Mouse (Mus musculus): ENCODE data around the gene Mrps18c. TPM values are rescaled to one million over a fixed set of nuclear protein-coding genes. Genes with fewer than 3 reads are reported as not detected.

Mrps18c gene
- polyA plus RNA-seq, 1 experiment: 3.4 TPM

DNA sequence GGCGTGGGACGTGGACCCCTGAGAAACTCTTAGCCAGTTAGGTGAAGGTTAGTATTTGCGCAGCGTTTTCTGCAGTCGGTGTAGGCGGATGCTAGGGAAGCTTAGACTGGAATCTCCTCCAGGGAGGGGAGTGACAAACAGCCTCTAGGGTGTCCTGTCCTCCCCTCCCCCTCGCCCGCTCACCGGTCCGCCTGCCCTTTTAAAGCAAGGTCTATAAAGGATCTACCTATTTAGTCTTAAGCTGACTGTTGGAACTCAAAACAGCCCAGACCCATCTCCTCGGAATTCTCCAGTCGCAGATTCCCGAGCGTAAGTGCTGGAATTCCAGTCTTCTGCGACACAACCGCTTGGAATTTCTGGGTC, 47.0 kb downstream of the Mrps18c start, which contains the start of gene Gpat3:
Gene Gpat3 (plus strand): TSS at position 229 of the 363 bp plus-strand sequence.
- H3K36me3 ChIP-seq (ENCODE audit: control insufficient read depth, insufficient read depth, low read length): peaks cover 2% of the 10 kb centered on the region
- under 1% methylated on average over 16 of the region's 16 CpGs for WGBS
- peak within 1 kb of the TSS; percentile 98 for H3K27ac ChIP-seq (ENCODE audit: insufficient read depth, low read depth, low read length)
- H3K4me3 ChIP-seq (ENCODE audit: low read depth, low read length): peak within 1 kb of the TSS; percentile 93
- TF ChIP-seq CTCF (IDR thresholded peaks at IDR 0.05; ENCODE audit: extremely low read depth, insufficient read length, insufficient replicate concordance, low read depth, low read length) (no peak), POLR2A (IDR thresholded peaks at IDR 0.05; ENCODE audit: low read depth, low read length) (no peak)
- H3K4me1 ChIP-seq (ENCODE audit: control insufficient read depth, insufficient read depth, insufficient read length, low read length): peaks cover 7% of the 10 kb centered on the region; the same call in 1 of the 2 replicates
- no peaks in the 10 kb centered on the region for H3K27me3 ChIP-seq (ENCODE audit: control insufficient read depth, insufficient read depth, low read length)

DNA sequence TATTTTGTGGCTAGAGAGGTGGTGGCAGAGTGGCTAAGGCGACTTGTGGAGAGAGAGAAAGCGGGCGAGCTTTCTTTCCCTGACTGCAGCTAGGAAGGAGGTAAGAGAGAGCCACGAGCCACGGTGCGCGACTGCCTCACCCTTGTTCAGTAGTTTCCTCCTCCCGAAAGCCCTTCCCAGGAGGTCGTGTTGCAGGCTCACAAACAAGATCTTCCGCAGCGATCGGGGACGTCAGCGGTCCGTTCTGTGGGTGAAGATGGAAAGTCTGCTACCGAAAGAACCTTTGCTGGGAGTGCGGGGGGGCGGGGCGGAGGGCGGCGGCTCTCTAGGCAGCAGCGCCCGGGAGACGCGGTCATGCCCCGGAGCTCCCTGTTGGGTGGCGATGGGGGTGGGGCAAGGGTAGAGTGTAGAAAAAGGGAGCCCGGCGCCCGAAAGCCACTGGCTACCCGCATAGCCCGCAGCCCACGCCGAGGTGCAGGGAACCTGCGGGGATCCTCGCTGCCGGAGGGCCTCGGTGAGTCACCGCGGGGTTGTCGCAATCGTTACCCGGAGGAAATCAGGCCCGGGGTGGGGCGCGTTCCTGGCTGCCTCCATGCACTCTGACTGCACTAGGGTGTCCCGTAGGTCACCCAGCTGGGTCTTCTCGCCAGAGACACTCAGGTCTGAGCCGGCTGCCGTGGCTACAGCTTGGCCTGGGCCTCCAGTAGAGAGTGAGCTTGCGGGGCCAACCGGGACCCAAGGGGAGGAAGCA, 47.6 kb downstream of the Mrps18c start:
- Histone ChIP-seq H3K36me3 (ENCODE audit: control insufficient read depth, insufficient read depth, low read length) (peaks cover 2% of the 10 kb centered on the region), H3K4me3 (ENCODE audit: low read depth, low read length) (peak overlapping the region; percentile 93), H3K4me1 (ENCODE audit: control insufficient read depth, insufficient read depth, insufficient read length, low read length) (peaks cover 11% of the 10 kb centered on the region), H3K27ac (ENCODE audit: insufficient read depth, low read depth, low read length) (peak overlapping the region; percentile 98), H3K27me3 (ENCODE audit: control insufficient read depth, insufficient read depth, low read length) (no peaks in the 10 kb centered on the region)
- peak; percentile 87; the same call in 1 of the 2 replicates for TF ChIP-seq POLR2A (IDR thresholded peaks at IDR 0.05; ENCODE audit: low read depth, low read length)
- TF ChIP-seq CTCF (IDR thresholded peaks at IDR 0.05; ENCODE audit: extremely low read depth, insufficient read length, insufficient replicate concordance, low read depth, low read length): no peak
- WGBS: under 1% methylated on average over 52 of the region's 52 CpGs

DNA sequence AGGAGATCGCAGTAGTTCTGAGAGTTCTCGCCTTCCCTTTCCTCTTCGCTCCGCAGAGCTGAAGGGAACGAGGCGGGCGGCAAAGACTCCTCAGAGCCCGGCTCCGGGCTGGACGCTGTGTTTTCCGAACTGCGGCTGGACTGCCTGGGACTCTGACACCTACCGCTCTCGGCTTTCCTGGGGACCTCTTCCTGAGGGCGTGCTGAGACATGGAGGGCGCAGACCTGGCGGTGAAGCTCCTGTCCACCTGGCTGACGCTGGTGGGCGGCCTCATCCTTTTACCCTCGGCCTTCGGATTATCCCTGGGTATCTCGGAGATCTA, 48.1 kb downstream of the Mrps18c start:
- peaks cover 11% of the 10 kb centered on the region for H3K4me1 ChIP-seq (ENCODE audit: control insufficient read depth, insufficient read depth, insufficient read length, low read length)
- under 1% methylated on average over 22 of the region's 22 CpGs for WGBS
- TF ChIP-seq POLR2A (IDR thresholded peaks at IDR 0.05; ENCODE audit: low read depth, low read length) (no peak), CTCF (IDR thresholded peaks at IDR 0.05; ENCODE audit: extremely low read depth, insufficient read length, insufficient replicate concordance, low read depth, low read length) (no peak)
- H3K4me3 ChIP-seq (ENCODE audit: low read depth, low read length): peak overlapping the region; percentile 93
- H3K36me3 ChIP-seq (ENCODE audit: control insufficient read depth, insufficient read depth, low read length): peaks cover 2% of the 10 kb centered on the region
- no peaks in the 10 kb centered on the region for H3K27me3 ChIP-seq (ENCODE audit: control insufficient read depth, insufficient read depth, low read length)
- H3K27ac ChIP-seq (ENCODE audit: insufficient read depth, low read depth, low read length): peak overlapping the region; percentile 98

DNA sequence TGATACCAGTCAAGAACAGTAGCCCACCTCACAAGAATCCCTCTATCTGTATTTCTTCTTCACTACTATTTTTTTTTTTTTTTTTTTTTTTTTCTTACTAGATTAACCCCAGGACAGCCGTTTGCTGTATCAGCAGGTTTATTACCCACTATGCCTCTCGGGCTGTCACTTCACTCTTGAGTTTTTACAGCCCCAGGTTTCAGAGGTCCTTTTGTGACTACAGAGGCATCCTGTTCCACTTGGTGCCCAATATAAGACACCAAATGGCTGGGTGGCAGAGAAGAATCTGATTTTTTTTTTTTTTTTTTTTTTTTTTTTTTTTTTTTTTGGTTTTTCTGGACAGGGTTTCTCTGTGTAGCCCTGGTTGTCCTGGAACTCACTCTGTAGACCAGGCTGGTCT, 48.7 kb downstream of the Mrps18c start:
- Histone ChIP-seq H3K27me3 (ENCODE audit: control insufficient read depth, insufficient read depth, low read length) (no peaks in the 10 kb centered on the region), H3K4me1 (ENCODE audit: control insufficient read depth, insufficient read depth, insufficient read length, low read length) (peaks cover 11% of the 10 kb centered on the region), H3K36me3 (ENCODE audit: control insufficient read depth, insufficient read depth, low read length) (peaks cover 2% of the 10 kb centered on the region), H3K27ac (ENCODE audit: insufficient read depth, low read depth, low read length) (peak overlapping the region; percentile 98), H3K4me3 (ENCODE audit: low read depth, low read length) (peak overlapping the region; percentile 93)
- TF ChIP-seq CTCF (IDR thresholded peaks at IDR 0.05; ENCODE audit: extremely low read depth, insufficient read length, insufficient replicate concordance, low read depth, low read length): no peak
- no peak for TF ChIP-seq POLR2A (IDR thresholded peaks at IDR 0.05; ENCODE audit: low read depth, low read length)
- WGBS: 5% methylated on average over 2 of the region's 2 CpGs

DNA sequence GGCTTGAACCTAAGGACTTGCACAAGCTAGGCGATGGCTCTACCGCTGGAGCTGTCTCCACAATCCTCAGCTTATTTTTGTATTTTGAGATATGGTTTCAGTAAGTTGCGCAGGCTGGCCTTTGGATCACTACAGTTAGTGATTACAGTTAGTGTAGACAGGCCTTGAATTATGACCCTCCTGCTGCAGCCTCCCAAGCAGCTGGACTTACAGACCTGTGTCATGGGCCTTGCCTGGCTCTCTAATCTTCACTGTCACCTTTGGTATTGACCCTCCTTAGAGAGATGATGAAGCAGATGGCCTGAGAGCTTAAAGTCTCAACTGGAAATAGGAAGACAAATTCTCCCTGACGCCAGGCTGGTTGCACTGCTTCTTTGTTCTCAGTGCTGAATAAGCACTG, 55.5 kb downstream of the Mrps18c start:
- H3K36me3 ChIP-seq (ENCODE audit: control insufficient read depth, insufficient read depth, low read length): peaks cover 15% of the 10 kb centered on the region
- 53% methylated on average over 4 of the region's 4 CpGs for WGBS
- TF ChIP-seq POLR2A (IDR thresholded peaks at IDR 0.05; ENCODE audit: low read depth, low read length) (no peak), CTCF (IDR thresholded peaks at IDR 0.05; ENCODE audit: extremely low read depth, insufficient read length, insufficient replicate concordance, low read depth, low read length) (no peak)
- no peaks in the 10 kb centered on the region for H3K27me3 ChIP-seq (ENCODE audit: control insufficient read depth, insufficient read depth, low read length)
- H3K4me1 ChIP-seq (ENCODE audit: control insufficient read depth, insufficient read depth, insufficient read length, low read length): peaks cover 17% of the 10 kb centered on the region
- no peak overlapping the region for H3K4me3 ChIP-seq (ENCODE audit: low read depth, low read length)
- peak overlapping the region; percentile 60; the same call in 1 of the 2 replicates for H3K27ac ChIP-seq (ENCODE audit: insufficient read depth, low read depth, low read length)

Other genes starting within 250 kb of the Mrps18c start
- 1,430 and 1,806 TPM in 2 replicates for gene Plac8, start 226.4 kb upstream of the Mrps18c start, polyA plus RNA-seq (2012; rRNA removed)
- gene Coq2, start 123.5 kb upstream of the Mrps18c start, polyA plus RNA-seq (2012; rRNA removed): 71.5 and 86.2 TPM in 2 replicates
- gene Hpse, start 78.9 kb upstream of the Mrps18c start, polyA plus RNA-seq (2012; rRNA removed): 5.4 and 8.2 TPM in 2 replicates
- 2.5 and 4.8 TPM in 2 replicates for gene Helq, start within 50 bp of the Mrps18c start, polyA plus RNA-seq (2012; rRNA removed)
- gene Abraxas1, start 22.3 kb downstream of the Mrps18c start, polyA plus RNA-seq (2012; rRNA removed): 0.63 and 0.95 TPM in 2 replicates
- 10.9 and 28.4 TPM in 2 replicates for gene Gpat3, start 47.1 kb downstream of the Mrps18c start, polyA plus RNA-seq (2012; rRNA removed)